Mouse (Mus musculus): Measurements from ENCODE around the gene Lsamp. TPM values are rescaled to one million over a fixed set of nuclear protein-coding genes. Genes with fewer than 3 reads are reported as not detected.

Gene Lsamp
- total and polyA plus RNA-seq, 3 experiments, result not detected

GRCm38 (mm10) chr16:41210055-41210454, 1225.9 kb downstream of the Lsamp start:
- in situ Hi-C loops (cut with MboI; ENCODE audit: low pct_ligation_motif_present, low pct_unique_long_range_greater_than_20kb, low sequenced_read_pairs), result no loop called here
- H3K4me2 ChIP-seq (ENCODE audit: insufficient read depth, low read depth, poor library complexity, severe bottlenecking), result no peak overlapping the region
- DNase-seq (ENCODE audit: extremely low read depth), result no peak
- H3K79me2 ChIP-seq (replicated peaks; ENCODE audit: control insufficient read depth, extremely low read depth, insufficient read depth, poor library complexity, severe bottlenecking), result no peaks in the 10 kb centered on the region
- no peaks in the 10 kb centered on the region for H3K36me3 ChIP-seq (replicated peaks in 1 of 2; ENCODE audit: control insufficient read depth in 1 of 2, insufficient read depth in 1 of 2, low read length in 1 of 2)
- no peak overlapping the region for H3K4me3 ChIP-seq (replicated peaks in 1 of 3; ENCODE audit: low read depth in 2 of 3, low read length in 2 of 3, poor library complexity in 1 of 3)
- no peaks in the 10 kb centered on the region for H3K27me3 ChIP-seq (replicated peaks)
- H3K9ac ChIP-seq (ENCODE audit: insufficient read depth, low read depth), result no peak overlapping the region
- peaks cover 41% of the 10 kb centered on the region for H3K9me3 ChIP-seq (replicated peaks; ENCODE audit: low read length)
- dilution Hi-C loops (cut with MboI; ENCODE audit: extremely low pct_ligation_motif_present, extremely low pct_unique_long_range_greater_than_20kb, low sequenced_read_pairs), result no loop called here
- H3K27ac ChIP-seq (ENCODE audit: insufficient read depth, low read depth), result no peak overlapping the region
- no peaks in the 10 kb centered on the region for H3K4me1 ChIP-seq (ENCODE audit: control insufficient read depth in 1 of 2, insufficient read depth in 2 of 2)
- no peak for TF ChIP-seq CHD1 (IDR thresholded peaks at IDR 0.05; ENCODE audit: low read depth, low read length)
- no peak for TF ChIP-seq MEF2A (IDR thresholded peaks at IDR 0.05; ENCODE audit: borderline replicate concordance, low read depth, low read length)
- no peak for TF ChIP-seq POLR2AphosphoS2 (IDR thresholded peaks at IDR 0.05; ENCODE audit: low read depth, low read length)
- TF ChIP-seq MXI1 (IDR thresholded peaks at IDR 0.05; ENCODE audit: low read depth, low read length), result no peak
- TF ChIP-seq SIN3A (IDR thresholded peaks at IDR 0.05; ENCODE audit: low read length), result no peak
- no peak for TF ChIP-seq USF2 (conservative IDR thresholded peaks at IDR 0.05; ENCODE audit: low read depth, low read length)
- TF ChIP-seq TBP (conservative IDR thresholded peaks at IDR 0.05; ENCODE audit: low read depth, low read length), result no peak
- TF ChIP-seq RAD21 (IDR thresholded peaks at IDR 0.05; ENCODE audit: low read depth, low read length), result no peak
- TF ChIP-seq EP300 (IDR thresholded peaks at IDR 0.05; ENCODE audit: low read length), result no peak
- TF ChIP-seq NRF1 (IDR thresholded peaks at IDR 0.05; ENCODE audit: low read depth, low read length), result no peak

GRCm38 (mm10) chr16:41235829-41236228, 1251.7 kb downstream of the Lsamp start:
- TF ChIP-seq MEF2A (IDR thresholded peaks at IDR 0.05; ENCODE audit: borderline replicate concordance, low read depth, low read length) (no peak), CHD1 (IDR thresholded peaks at IDR 0.05; ENCODE audit: low read depth, low read length) (no peak), KAT2A (IDR thresholded peaks at IDR 0.05; ENCODE audit: insufficient replicate concordance, low read length) (no peak), EP300 (IDR thresholded peaks at IDR 0.05; ENCODE audit: low read length) (no peak), TBP (conservative IDR thresholded peaks at IDR 0.05; ENCODE audit: low read depth, low read length) (no peak), USF1 (IDR thresholded peaks at IDR 0.05; ENCODE audit: low read depth, low read length) (no peak), MYC (IDR thresholded peaks at IDR 0.05; ENCODE audit: low read depth, low read length) (no peak), TCF12 (IDR thresholded peaks at IDR 0.05; ENCODE audit: low read depth, low read length) (no peak), UBTF (IDR thresholded peaks at IDR 0.05; ENCODE audit: low read depth, low read length) (no peak), CHD2 (IDR thresholded peaks at IDR 0.05; ENCODE audit: low read length) (no peak), POLR2AphosphoS2 (IDR thresholded peaks at IDR 0.05; ENCODE audit: low read depth, low read length) (no peak), HCFC1 (IDR thresholded peaks at IDR 0.05; ENCODE audit: low read depth, low read length) (no peak), POLR2A (IDR thresholded peaks at IDR 0.05; ENCODE audit: low read depth, low read length) (no peak), ETS1 (conservative IDR thresholded peaks at IDR 0.05; ENCODE audit: low read depth, low read length) (no peak), ZMIZ1 (IDR thresholded peaks at IDR 0.05; ENCODE audit: low read depth, low read length) (no peak), USF2 (conservative IDR thresholded peaks at IDR 0.05; ENCODE audit: low read depth, low read length) (no peak), ZNF384 (IDR thresholded peaks at IDR 0.05; ENCODE audit: low read depth, low read length) (no peak), NRF1 (IDR thresholded peaks at IDR 0.05; ENCODE audit: low read depth, low read length) (no peak)
- no peak for DNase-seq (ENCODE audit: extremely low read depth)
- H3K4me3 ChIP-seq (replicated peaks in 1 of 3; ENCODE audit: low read depth in 2 of 3, low read length in 2 of 3, poor library complexity in 1 of 3), result no peak overlapping the region
- H3K36me3 ChIP-seq (replicated peaks in 1 of 2; ENCODE audit: control insufficient read depth in 1 of 2, insufficient read depth in 1 of 2, low read length in 1 of 2), result no peaks in the 10 kb centered on the region
- dilution Hi-C loops (cut with MboI; ENCODE audit: extremely low pct_ligation_motif_present, extremely low pct_unique_long_range_greater_than_20kb, low sequenced_read_pairs) (no loop called here), in situ Hi-C loops (cut with MboI; ENCODE audit: low pct_ligation_motif_present, low pct_unique_long_range_greater_than_20kb, low sequenced_read_pairs) (no loop called here)
- H3K4me2 ChIP-seq (ENCODE audit: insufficient read depth, low read depth, poor library complexity, severe bottlenecking), result no peak overlapping the region
- peaks cover 42% of the 10 kb centered on the region for H3K9me3 ChIP-seq (replicated peaks; ENCODE audit: low read length)
- H3K4me1 ChIP-seq (ENCODE audit: control insufficient read depth in 1 of 2, insufficient read depth in 2 of 2), result no peaks in the 10 kb centered on the region
- H3K27ac ChIP-seq (ENCODE audit: insufficient read depth, low read depth), result no peak overlapping the region
- no peaks in the 10 kb centered on the region for H3K79me2 ChIP-seq (replicated peaks; ENCODE audit: control insufficient read depth, extremely low read depth, insufficient read depth, poor library complexity, severe bottlenecking)
- no peaks in the 10 kb centered on the region for H3K27me3 ChIP-seq (replicated peaks)
- no peak overlapping the region for H3K9ac ChIP-seq (ENCODE audit: insufficient read depth, low read depth)
